Mouse (Mus musculus) lung, adult 2 months (tissue): ENCODE data around the gene Mettl3. TPM values are rescaled to one million over a fixed set of nuclear protein-coding genes. Genes with fewer than 3 reads are reported as not detected.

Source experiments
- DNase-seq: peaks from one replicate; pipeline ENCODE4 v3.0.0; 2022
- H3K4me1 ChIP-seq: fragments of 200-500 bp; 2 replicates; pipeline ENCODE4 v1.6.1; 2011; ENCODE audit warnings: low read length; ENCODE audit not compliant: control insufficient read depth, insufficient read depth
- H3K4me3 ChIP-seq: fragments of 200-500 bp; replicated peaks from 2 replicates; pipeline ENCODE3; 2011; ENCODE audit warnings: low read depth, mild to moderate bottlenecking, control low read depth, low read length; ENCODE audit errors: extremely low read depth
- CTCF ChIP-seq: fragments of 200-500 bp; IDR thresholded peaks from 2 replicates; pipeline ENCODE4 v1.5.1; 2011; ENCODE audit warnings: mild to moderate bottlenecking, low read length, control low read depth; ENCODE audit not compliant: insufficient read depth
- POLR2A ChIP-seq: fragments of 200-500 bp; IDR thresholded peaks from 2 replicates; pipeline ENCODE4 v1.6.1; 2011; ENCODE audit warnings: low read depth, mild to moderate bottlenecking, control low read depth, low read length, borderline replicate concordance; ENCODE audit errors: extremely low read depth
- WGBS: fragments of 180-500 bp; shearing (Covaris S2); methylation state at CpG from one replicate; pipeline ENCODE4 v1.1.7; 2018; 5-methylcytosine and 5-hydroxymethylcytosine counted together
- polyA plus RNA-seq: library from polyadenylated mRNA; depleted of rRNA; stranded (reverse); fragments of >200 nt; gene quantifications from 2 replicates; pipeline ENCODE4 v1.2.3, GENCODE M21; 2012; rRNA removed

Gene Mettl3
- polyA plus RNA-seq, 1 experiment: 22.7 TPM

DNA sequence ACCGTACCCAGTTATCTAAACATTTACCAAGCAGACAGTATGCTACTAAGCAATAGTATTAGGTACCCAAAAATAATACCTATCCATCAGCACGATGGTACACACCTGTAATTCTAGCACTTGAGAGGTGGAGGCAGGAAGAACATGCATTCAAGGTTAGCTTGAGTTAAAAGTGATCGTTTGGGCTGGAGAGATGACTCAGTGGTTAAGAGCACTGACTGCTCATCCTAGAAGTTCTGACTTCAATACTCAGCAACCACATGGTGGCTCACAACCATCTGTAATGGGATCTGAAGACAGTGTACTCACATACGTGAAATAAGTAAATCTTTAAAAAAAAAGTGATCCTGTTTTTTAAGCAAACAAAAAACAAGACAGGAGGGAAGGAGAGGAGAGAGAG is 58.8 kb downstream of the Mettl3 start:
- 66% methylated on average over 4 of the region's 4 CpGs for WGBS
- H3K4me1 ChIP-seq: peaks cover 7% of the 10 kb centered on the region
- no peak for DNase-seq
- H3K4me3 ChIP-seq: no peak overlapping the region
- no peak for TF ChIP-seq POLR2A
- TF ChIP-seq CTCF: no peak

Other genes with a start within 250 kb of the Mettl3 start
- gene Hnrnpc, start 201.1 kb downstream of the Mettl3 start, polyA plus RNA-seq: 50.1 and 83.7 TPM in 2 replicates
- 2.5 TPM in 2 replicates for gene Rpgrip1, start 194.4 kb downstream of the Mettl3 start, polyA plus RNA-seq
- gene Supt16, start 107.7 kb downstream of the Mettl3 start, polyA plus RNA-seq: 5.8 and 10.8 TPM in 2 replicates
- gene Chd8, start 47.3 kb downstream of the Mettl3 start, polyA plus RNA-seq: 23.6 and 32.9 TPM in 2 replicates
- gene Tox4, start 26.0 kb downstream of the Mettl3 start, polyA plus RNA-seq: 23.0 and 32.0 TPM in 2 replicates
- gene Rab2b, start 25.6 kb downstream of the Mettl3 start, polyA plus RNA-seq: 7.7 and 13.0 TPM in 2 replicates
- 6.3 and 8.1 TPM in 2 replicates for gene Sall2, start 23.6 kb upstream of the Mettl3 start, polyA plus RNA-seq
- not detected in 2 replicates for gene Olfr1513, start 51.3 kb upstream of the Mettl3 start, polyA plus RNA-seq
- gene Olfr1512, start 74.0 kb upstream of the Mettl3 start, polyA plus RNA-seq: not detected in 2 replicates
- not detected in 2 replicates for gene Olfr1511, start 92.3 kb upstream of the Mettl3 start, polyA plus RNA-seq
- not detected in 2 replicates for gene Olfr1510, start 109.2 kb upstream of the Mettl3 start, polyA plus RNA-seq
- not detected in 2 replicates for gene Olfr1509, start 137.9 kb upstream of the Mettl3 start, polyA plus RNA-seq
- not detected in 2 replicates for gene Olfr1508, start 162.4 kb upstream of the Mettl3 start, polyA plus RNA-seq
- not detected in 2 replicates for gene Olfr1507, start 190.6 kb upstream of the Mettl3 start, polyA plus RNA-seq